In the genomic region with DNA sequence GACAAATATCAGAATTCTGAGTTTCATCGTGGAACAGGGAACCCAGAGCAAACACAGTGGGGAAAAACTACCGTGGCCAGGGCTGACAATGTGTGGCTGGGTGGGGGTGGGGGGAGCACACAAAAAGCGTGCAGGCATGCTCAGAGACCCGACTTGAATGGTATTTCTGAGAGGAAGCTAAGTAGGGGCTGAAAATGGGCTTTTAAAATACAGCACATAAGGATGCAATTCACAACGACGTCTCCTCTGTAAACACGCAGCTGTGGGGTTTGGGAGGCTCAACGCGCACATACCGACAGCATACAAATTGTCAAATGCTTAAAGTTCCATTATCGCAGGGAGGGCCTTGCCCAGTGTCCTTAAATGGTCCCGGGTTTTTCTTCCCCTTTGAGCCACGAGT, we compare ENCODE assay signal across 16 mouse cellular contexts.
"Had no signal": no experiment of that assay in that cellular context is flagged by ENCODE, and none has a peak within 500 bp of the region (broad histone marks: within the 10 kb centered on the region; RNA-seq: fewer than 3 reads in every experiment).

No protein-coding gene starts in this region.

- DNase-seq: kidney, adult 11 months; kidney, postnatal 10 days; kidney, postnatal 4 days; lung, adult 2 months; lung, postnatal 10 days; thymus, adult 2 months; thymus, postnatal 25 days had no signal

- H3K36me3 ChIP-seq: liver, embryonic 15.5 days; midbrain, embryonic 15.5 days; neural tube, embryonic 12.5 days; stomach, embryonic 15.5 days had no signal

- H3K4me3 ChIP-seq: left cerebral cortex, adult 2 months; liver, embryonic 15.5 days; megakaryocyte, embryonic 14.5 days; midbrain, embryonic 15.5 days; neural tube, embryonic 12.5 days; stomach, embryonic 15.5 days had no signal

- H3K9me3 ChIP-seq: liver, embryonic 15.5 days; midbrain, embryonic 15.5 days; neural tube, embryonic 12.5 days; stomach, embryonic 15.5 days had no signal

- H3K4me2 ChIP-seq: liver, embryonic 11.5 days; liver, embryonic 15.5 days; midbrain, embryonic 11.5 days; midbrain, embryonic 15.5 days; neural tube, embryonic 12.5 days; stomach, embryonic 15.5 days had no signal

- H3K4me1 ChIP-seq: liver, embryonic 15.5 days; megakaryocyte, embryonic 14.5 days; neural tube, embryonic 12.5 days; stomach, embryonic 15.5 days had no signal

- ATAC-seq: midbrain, embryonic 15.5 days had no signal

- H3K27ac ChIP-seq: left cerebral cortex, adult 2 months; liver, embryonic 15.5 days; macrophage; midbrain, embryonic 15.5 days; neural tube, embryonic 12.5 days; stomach, embryonic 15.5 days had no signal

- H3K9ac ChIP-seq: liver, embryonic 15.5 days; midbrain, embryonic 15.5 days; neural tube, embryonic 12.5 days; stomach, embryonic 15.5 days had no signal

- H3K27me3 ChIP-seq: liver, embryonic 15.5 days; megakaryocyte, embryonic 14.5 days; midbrain, embryonic 15.5 days; neural tube, embryonic 12.5 days; stomach, embryonic 15.5 days had no signal
